Mouse (Mus musculus): Measurements from ENCODE around the gene Rnf187. TPM values are rescaled to one million over a fixed set of nuclear protein-coding genes. Genes with fewer than 3 reads are reported as not detected.
A peak's percentile ranks its signal among the peaks of the same experiment; 100 is the strongest.

Gene Rnf187
- polyA plus RNA-seq, 1 experiment from 2014 or later, result 274 TPM

DNA sequence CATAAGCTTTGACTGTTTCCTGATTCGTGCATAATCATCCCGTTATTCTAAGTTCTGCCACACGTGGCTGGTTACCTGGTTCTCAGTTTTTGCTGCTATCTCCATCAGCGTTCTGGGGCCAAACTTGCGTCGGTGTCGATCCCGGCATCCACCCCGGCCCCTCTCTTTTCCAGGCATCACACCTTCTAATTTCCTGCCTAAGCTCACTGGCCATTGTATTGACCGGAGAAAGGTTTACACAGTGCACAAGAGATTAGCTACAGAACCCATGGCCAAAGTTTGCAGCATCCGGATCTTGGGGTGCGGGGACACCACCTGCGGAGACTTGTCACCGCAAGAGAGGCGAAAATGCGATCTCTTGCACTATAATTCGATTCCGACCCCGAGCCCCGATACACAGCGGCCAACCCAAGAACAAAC lies 38.9 kb upstream of the Rnf187 start:
- H3K4me1 ChIP-seq, result peaks cover 63% of the 10 kb centered on the region
- DNase-seq (ENCODE audit: low spot score), result no peak

DNA sequence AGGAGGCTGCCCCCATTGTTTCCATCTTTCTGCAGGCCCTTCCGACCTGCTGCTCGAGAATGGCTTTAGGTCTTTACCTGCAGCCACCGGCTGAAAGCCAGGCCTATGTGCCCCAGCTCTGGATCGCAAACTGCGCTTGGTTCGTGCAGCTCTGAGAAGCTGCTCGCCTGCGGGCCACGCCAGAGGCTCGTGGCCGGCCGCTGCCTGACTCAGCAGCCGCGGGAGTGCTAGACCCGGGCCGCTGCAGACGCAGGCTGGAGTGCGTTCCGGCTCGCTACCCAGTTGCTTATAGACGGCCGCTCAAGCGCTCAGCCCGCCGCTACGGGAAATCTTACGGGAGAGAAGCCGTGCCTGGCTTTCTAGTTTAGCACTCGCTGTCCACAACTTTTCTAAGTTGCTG lies 38.4 kb upstream of the Rnf187 start:
- Histone ChIP-seq H3K27ac (replicated peaks) (peak overlapping the region; percentile 91), H3K4me3 (peak overlapping the region; percentile 95), H3K9me3 (replicated peaks) (no peaks in the 10 kb centered on the region), H3K4me1 (peaks cover 62% of the 10 kb centered on the region), H3K27me3 (ENCODE audit: low read depth, poor library complexity, severe bottlenecking) (no peaks in the 10 kb centered on the region), H3K36me3 (peaks cover 36% of the 10 kb centered on the region)
- WGBS, result under 1% methylated on average over 29 of the region's 29 CpGs
- peak; percentile 52 for DNase-seq (ENCODE audit: low spot score)

More for the DNA sequence above, 38.9 kb upstream of the Rnf187 start:
- no peaks in the 10 kb centered on the region for H3K9me3 ChIP-seq (replicated peaks)
- H3K27me3 ChIP-seq (ENCODE audit: low read depth, poor library complexity, severe bottlenecking), result no peaks in the 10 kb centered on the region
- peak overlapping the region; percentile 95 for H3K4me3 ChIP-seq
- 0% methylated on average over 21 of the region's 21 CpGs for WGBS
- peaks cover 36% of the 10 kb centered on the region for H3K36me3 ChIP-seq
- peak overlapping the region; percentile 91 for H3K27ac ChIP-seq (replicated peaks)

DNA sequence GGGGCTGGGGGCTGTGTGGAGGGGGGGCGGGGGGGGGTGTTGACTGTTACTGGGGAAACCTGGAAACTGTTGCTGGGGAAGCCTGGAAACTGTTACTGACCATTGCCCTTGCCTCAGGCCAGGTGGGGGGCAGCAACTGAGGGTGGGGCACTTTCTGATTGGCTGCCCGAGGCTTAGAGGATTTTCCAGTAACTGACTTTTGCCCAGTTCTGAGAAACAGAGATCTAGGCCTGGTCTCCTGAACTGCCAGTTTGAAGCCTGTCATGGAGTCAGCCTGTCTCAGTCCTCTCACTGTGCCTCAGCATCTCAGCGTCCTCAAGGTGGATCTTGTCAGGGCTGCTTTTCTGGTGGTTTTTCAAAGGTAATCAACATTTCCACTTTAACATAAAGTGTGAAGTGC lies 35.7 kb upstream of the Rnf187 start:
- Histone ChIP-seq H3K36me3 (peaks cover 52% of the 10 kb centered on the region), H3K9me3 (replicated peaks) (no peaks in the 10 kb centered on the region), H3K4me1 (peaks cover 36% of the 10 kb centered on the region), H3K27me3 (ENCODE audit: low read depth, poor library complexity, severe bottlenecking) (no peaks in the 10 kb centered on the region), H3K4me3 (peak overlapping the region; percentile 9; the same call in 1 of the 2 replicates), H3K27ac (replicated peaks) (no peak overlapping the region)
- WGBS, result 86% methylated on average over 3 of the region's 3 CpGs
- DNase-seq (ENCODE audit: low spot score), result no peak

DNA sequence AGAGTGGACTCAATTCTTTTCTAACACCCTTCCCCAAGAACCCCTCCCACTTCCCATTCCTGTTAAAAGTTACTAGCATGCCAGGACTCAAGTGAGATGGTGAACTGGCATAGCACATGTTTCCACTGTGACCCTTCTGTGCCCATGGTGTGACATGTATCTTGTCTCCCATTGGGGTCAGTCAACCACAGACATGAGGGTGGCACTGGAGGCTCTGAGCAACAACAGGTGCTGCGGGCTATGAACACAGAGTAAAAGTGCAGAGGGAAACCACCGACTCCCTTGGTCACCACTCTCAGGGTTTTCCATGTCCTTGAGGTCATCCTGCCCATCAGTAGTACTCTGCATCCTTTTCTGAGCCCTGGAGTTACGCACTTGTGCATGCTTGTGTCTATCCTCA lies 33.1 kb upstream of the Rnf187 start:
- peaks cover 71% of the 10 kb centered on the region for H3K36me3 ChIP-seq
- no peaks in the 10 kb centered on the region for H3K27me3 ChIP-seq (ENCODE audit: low read depth, poor library complexity, severe bottlenecking)
- DNase-seq (ENCODE audit: low spot score), result no peak
- no peak overlapping the region for H3K4me3 ChIP-seq
- H3K9me3 ChIP-seq (replicated peaks), result no peaks in the 10 kb centered on the region
- no peak overlapping the region for H3K27ac ChIP-seq (replicated peaks)
- H3K4me1 ChIP-seq, result peaks cover 18% of the 10 kb centered on the region
- WGBS, result 92% methylated on average over 3 of the region's 3 CpGs

DNA sequence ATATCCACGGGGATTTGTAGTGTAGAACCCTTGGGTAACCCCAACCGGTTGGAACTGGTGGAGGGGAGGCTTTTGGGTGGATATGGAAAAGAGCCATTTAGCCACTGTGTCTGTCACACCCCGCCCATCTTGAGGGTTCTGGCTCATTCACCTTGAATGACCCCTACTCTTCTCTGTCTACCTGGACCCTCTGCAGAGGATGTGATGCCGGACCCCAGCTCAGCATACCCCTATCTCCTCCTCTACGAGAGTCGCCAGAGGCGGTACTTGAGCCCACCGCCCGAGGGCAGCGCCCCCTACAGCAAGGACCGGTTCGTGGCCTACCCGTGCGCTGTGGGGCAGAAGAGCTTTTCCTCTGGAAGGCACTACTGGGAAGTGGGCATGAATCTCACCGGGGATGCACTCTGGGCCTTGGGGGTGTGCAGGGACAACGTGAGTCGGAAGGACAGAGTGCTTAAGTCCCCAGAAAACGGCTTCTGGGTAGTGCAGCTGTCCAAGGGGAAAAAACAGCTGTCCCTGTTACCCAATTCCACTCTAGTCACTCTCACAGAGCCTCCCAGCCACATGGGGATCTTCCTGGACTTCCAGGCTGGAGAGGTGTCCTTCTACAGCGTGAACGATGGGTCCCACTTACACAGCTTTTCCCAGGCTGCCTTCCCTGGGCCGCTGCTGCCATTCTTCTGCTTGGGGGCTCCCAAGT lies 32.3 kb upstream of the Rnf187 start:
- no peak overlapping the region for H3K27ac ChIP-seq (replicated peaks)
- DNase-seq (ENCODE audit: low spot score), result no peak
- H3K4me3 ChIP-seq, result no peak overlapping the region
- peaks cover 10% of the 10 kb centered on the region for H3K4me1 ChIP-seq
- 92% methylated on average over 21 of the region's 21 CpGs for WGBS
- H3K9me3 ChIP-seq (replicated peaks), result no peaks in the 10 kb centered on the region
- H3K36me3 ChIP-seq, result peaks cover 71% of the 10 kb centered on the region
- H3K27me3 ChIP-seq (ENCODE audit: low read depth, poor library complexity, severe bottlenecking), result no peaks in the 10 kb centered on the region

DNA sequence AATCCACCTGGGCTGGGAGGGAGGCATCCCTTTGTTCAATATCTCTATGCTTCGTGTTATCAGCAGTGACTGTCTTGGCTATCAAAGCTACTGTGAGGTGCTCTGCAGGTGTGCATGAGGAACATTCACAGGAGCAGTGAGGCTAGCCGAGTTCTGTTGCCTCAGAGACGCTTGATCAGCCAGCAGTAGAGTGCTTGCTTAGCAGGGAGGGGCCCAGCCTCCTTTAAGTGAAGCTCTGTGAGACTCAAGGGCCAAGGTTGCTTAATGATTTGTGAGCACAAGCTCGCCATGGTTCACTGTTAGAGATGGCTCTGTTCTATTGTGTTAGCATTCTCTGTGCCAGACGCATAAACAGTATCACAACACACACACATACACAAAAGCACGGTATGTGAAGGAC lies 30.9 kb upstream of the Rnf187 start:
- peaks cover 60% of the 10 kb centered on the region for H3K36me3 ChIP-seq
- DNase-seq (ENCODE audit: low spot score), result no peak
- peaks cover 16% of the 10 kb centered on the region for H3K4me1 ChIP-seq
- 80% methylated on average over 6 of the region's 6 CpGs for WGBS
- no peaks in the 10 kb centered on the region for H3K27me3 ChIP-seq (ENCODE audit: low read depth, poor library complexity, severe bottlenecking)
- no peak overlapping the region for H3K27ac ChIP-seq (replicated peaks)
- no peak overlapping the region for H3K4me3 ChIP-seq
- no peaks in the 10 kb centered on the region for H3K9me3 ChIP-seq (replicated peaks)

DNA sequence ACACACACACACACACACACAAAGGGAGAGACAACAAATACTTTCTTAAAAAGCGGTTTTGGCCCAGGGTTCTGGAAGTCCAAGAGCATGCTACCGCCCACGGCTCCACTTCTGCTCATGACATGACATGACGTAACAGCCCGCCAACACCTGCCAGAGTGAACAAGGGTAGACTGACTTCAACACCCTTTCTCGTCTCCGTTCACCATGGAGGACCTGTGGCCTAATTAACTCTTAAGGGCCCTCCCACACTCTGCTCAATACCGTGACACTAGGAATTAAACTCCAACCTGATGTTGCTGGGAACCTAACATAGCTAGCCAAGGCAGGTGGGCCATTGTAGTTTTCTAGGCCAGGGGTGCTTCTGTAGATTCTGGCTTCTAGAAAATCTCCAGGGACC lies 30.3 kb upstream of the Rnf187 start:
- Histone ChIP-seq H3K36me3 (peaks cover 54% of the 10 kb centered on the region), H3K27me3 (ENCODE audit: low read depth, poor library complexity, severe bottlenecking) (no peaks in the 10 kb centered on the region), H3K27ac (replicated peaks) (no peak overlapping the region), H3K9me3 (replicated peaks) (no peaks in the 10 kb centered on the region), H3K4me3 (no peak overlapping the region), H3K4me1 (peaks cover 19% of the 10 kb centered on the region)
- no peak for DNase-seq (ENCODE audit: low spot score)
- WGBS, result 84% methylated on average over 8 of the region's 8 CpGs

DNA sequence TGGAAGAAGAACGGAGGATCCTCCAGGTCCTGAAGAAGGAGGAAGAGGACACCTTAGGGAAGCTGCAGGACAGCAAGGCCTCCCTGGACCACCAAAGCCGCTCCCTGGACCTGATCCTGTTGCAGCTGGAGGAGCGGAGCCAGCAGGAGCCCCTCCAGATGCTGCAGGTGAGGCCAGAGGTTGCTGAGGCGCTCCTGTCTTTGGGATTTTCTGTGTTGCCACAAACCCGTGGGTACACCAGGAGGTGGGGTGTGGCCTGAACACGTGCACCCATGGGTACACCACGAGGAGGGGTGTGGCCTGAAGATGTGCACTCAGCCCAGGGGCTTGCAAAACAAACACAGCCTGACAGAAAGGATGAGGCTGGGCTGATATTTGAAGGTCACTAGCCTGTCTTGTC lies 29.8 kb upstream of the Rnf187 start:
- Histone ChIP-seq H3K36me3 (peaks cover 50% of the 10 kb centered on the region), H3K27ac (replicated peaks) (no peak overlapping the region), H3K4me1 (peaks cover 22% of the 10 kb centered on the region), H3K4me3 (no peak overlapping the region), H3K9me3 (replicated peaks) (no peaks in the 10 kb centered on the region), H3K27me3 (ENCODE audit: low read depth, poor library complexity, severe bottlenecking) (peaks cover 2% of the 10 kb centered on the region; the same call in 1 of the 2 replicates)
- no peak for DNase-seq (ENCODE audit: low spot score)
- WGBS, result 84% methylated on average over 7 of the region's 7 CpGs

DNA sequence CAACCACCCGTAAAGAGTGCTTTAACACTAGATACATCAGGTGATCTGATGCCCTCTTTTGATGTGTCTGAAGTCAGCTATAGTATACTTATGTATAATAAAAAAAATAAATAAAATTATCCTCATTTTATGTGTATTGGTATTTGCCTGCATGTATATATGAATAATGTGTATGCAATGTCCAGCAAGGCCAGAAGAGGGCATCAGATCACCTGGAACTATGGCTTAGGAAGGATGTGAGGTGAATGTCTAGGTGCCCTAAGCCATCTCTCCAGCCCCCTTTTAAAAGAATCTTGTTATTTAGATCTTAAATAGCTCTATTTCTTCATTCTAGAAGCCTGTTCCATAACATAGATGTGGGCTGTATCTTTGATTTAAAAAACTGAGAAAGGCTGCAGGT lies 28.6 kb upstream of the Rnf187 start:
- no peak overlapping the region for H3K27ac ChIP-seq (replicated peaks)
- 87% methylated on average over 1 of the region's 1 CpGs for WGBS
- no peak for DNase-seq (ENCODE audit: low spot score)
- H3K4me3 ChIP-seq, result no peak overlapping the region
- H3K9me3 ChIP-seq (replicated peaks), result no peaks in the 10 kb centered on the region
- peaks cover 47% of the 10 kb centered on the region for H3K36me3 ChIP-seq
- peaks cover 23% of the 10 kb centered on the region for H3K4me1 ChIP-seq
- peaks cover 14% of the 10 kb centered on the region for H3K27me3 ChIP-seq (ENCODE audit: low read depth, poor library complexity, severe bottlenecking)

DNA sequence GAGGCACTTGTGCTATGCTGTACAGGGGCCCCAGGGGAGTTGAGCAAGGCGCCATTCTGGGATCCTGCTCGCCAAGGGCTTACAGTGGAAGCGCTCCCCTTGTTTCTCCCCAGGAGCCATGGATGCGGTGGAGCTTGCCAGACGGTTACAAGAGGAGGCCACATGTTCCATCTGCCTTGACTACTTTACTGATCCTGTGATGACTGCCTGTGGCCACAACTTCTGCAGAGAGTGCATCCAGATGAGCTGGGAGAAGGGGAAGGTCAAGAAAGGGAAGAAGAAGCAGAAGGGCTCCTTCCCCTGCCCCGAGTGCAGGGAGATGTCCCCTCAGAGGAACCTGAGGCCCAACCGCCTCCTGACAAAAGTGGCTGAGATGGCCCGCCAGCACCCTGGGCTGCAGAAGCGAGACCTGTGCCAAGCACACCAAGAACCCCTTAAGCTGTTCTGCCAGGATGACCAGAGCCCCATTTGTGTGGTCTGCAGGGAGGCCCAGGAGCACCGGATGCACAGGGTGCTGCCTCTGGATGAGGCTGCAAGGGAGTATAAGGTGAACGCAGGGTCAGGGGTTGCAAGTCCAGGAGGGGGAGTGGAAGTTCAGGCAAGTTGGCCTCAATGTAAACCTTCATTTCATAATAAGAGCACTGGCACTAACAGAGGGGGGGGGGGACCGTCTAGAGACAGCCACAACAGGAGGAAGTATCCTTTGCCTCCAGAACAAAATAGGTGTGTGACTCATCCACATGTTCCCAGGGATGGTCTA lies 26.5 kb upstream of the Rnf187 start:
- WGBS, result 47% methylated on average over 12 of the region's 12 CpGs
- Histone ChIP-seq H3K4me3 (no peak overlapping the region), H3K36me3 (peaks cover 26% of the 10 kb centered on the region), H3K27me3 (ENCODE audit: low read depth, poor library complexity, severe bottlenecking) (peaks cover 28% of the 10 kb centered on the region), H3K4me1 (peaks cover 24% of the 10 kb centered on the region), H3K27ac (replicated peaks) (peak overlapping the region; percentile 57), H3K9me3 (replicated peaks) (peaks cover 9% of the 10 kb centered on the region)
- no peak for DNase-seq (ENCODE audit: low spot score)

DNA sequence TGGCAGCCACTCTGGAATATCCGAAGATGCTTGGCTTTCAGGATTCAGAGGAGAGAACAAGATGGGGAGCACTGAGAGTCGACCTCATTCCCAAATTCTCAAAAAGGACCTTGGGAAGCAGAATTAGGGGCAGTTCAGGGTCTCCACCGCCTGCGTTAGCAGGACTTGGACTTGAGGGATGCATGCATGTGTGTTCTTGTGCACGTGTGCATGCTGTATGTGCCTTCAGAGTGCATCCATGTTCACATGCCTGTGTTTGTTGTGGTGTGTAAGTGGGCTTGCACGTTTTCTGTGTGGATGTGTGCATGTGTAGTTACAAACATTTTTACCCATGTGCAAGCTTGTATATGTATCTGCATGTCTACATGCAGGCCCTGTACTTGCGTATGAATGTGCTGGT lies 25.5 kb upstream of the Rnf187 start:
- Histone ChIP-seq H3K27me3 (ENCODE audit: low read depth, poor library complexity, severe bottlenecking) (peaks cover 31% of the 10 kb centered on the region), H3K9me3 (replicated peaks) (peaks cover 9% of the 10 kb centered on the region), H3K27ac (replicated peaks) (no peak overlapping the region), H3K4me3 (no peak overlapping the region), H3K36me3 (peaks cover 17% of the 10 kb centered on the region), H3K4me1 (peaks cover 34% of the 10 kb centered on the region)
- no peak for DNase-seq (ENCODE audit: low spot score)
- 85% methylated on average over 7 of the region's 7 CpGs for WGBS

DNA sequence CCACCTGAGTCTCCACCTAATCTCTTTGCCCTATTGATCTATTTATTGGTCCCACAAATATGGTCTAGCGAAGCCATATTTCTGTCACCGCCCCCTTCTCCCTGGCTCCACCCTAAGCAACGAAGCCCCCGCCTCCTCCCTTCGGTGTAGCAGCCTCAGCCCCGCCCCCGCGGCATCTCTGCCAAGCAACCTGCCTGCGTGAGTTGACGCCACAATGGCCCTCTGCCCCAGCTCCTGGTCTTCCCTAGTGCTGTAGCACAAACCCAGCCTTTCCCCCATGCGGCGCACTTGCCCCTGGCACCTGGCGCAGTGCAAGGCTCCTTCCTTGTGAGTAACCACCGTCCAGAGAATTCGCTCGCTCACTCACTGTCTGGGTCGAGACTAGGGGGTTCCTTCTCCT lies 24.8 kb upstream of the Rnf187 start:
- no peak overlapping the region for H3K27ac ChIP-seq (replicated peaks)
- WGBS, result 41% methylated on average over 17 of the region's 17 CpGs
- H3K4me3 ChIP-seq, result 0 out of 2 replicates have a peak overlapping the region, but pooled peaks have one; percentile 16
- peaks cover 9% of the 10 kb centered on the region for H3K9me3 ChIP-seq (replicated peaks)
- peaks cover 38% of the 10 kb centered on the region for H3K27me3 ChIP-seq (ENCODE audit: low read depth, poor library complexity, severe bottlenecking)
- H3K36me3 ChIP-seq, result peaks cover 10% of the 10 kb centered on the region
- no peak for DNase-seq (ENCODE audit: low spot score)
- H3K4me1 ChIP-seq, result peaks cover 36% of the 10 kb centered on the region
